Mouse (Mus musculus): ENCODE measurements around the gene Pcdh11x. TPM values are rescaled to one million over a fixed set of nuclear protein-coding genes. Genes with fewer than 3 reads are reported as not detected.
"Not testable (repeated sequence)": the region's sequence is repeated elsewhere in the genome, so short reads cannot be mapped to it uniquely, and the experiment has no call there.

Gene Pcdh11x
- total and polyA plus RNA-seq, 2 experiments from 2014 or later, result 0.92 to 2.8 TPM

GRCm38 (mm10) chrX:120486428-120486827, 196.4 kb downstream of the Pcdh11x start:
- no peak overlapping the region for H3K4me2 ChIP-seq (ENCODE audit: low read depth, low read length)
- no peaks in the 10 kb centered on the region for H3K27me3 ChIP-seq (ENCODE audit: control insufficient read depth, insufficient read depth, low read length)
- DNase-seq (ENCODE audit: low spot score), result no peak
- ATAC-seq (ENCODE audit: insufficient read depth, low read depth), result no peak
- no peak for TF ChIP-seq EP300 (IDR thresholded peaks at IDR 0.05; ENCODE audit: low read depth)
- TF ChIP-seq CTCF (IDR thresholded peaks at IDR 0.05; ENCODE audit: low read depth), result no peak
- no peak overlapping the region for H3K4me3 ChIP-seq (ENCODE audit: low read depth, low read length)
- H3K4me1 ChIP-seq (ENCODE audit: control insufficient read depth, insufficient read depth), result no peaks in the 10 kb centered on the region
- no peak overlapping the region for H3K27ac ChIP-seq (ENCODE audit: low read depth)
- H3K9me3 ChIP-seq (replicated peaks; ENCODE audit: control insufficient read depth, low read length), result no peaks in the 10 kb centered on the region
- H3K36me3 ChIP-seq (replicated peaks; ENCODE audit: control insufficient read depth, insufficient read depth, low read length), result no peaks in the 10 kb centered on the region
- no peak overlapping the region for H3K9ac ChIP-seq (replicated peaks; ENCODE audit: low read depth, low read length)

DNA sequence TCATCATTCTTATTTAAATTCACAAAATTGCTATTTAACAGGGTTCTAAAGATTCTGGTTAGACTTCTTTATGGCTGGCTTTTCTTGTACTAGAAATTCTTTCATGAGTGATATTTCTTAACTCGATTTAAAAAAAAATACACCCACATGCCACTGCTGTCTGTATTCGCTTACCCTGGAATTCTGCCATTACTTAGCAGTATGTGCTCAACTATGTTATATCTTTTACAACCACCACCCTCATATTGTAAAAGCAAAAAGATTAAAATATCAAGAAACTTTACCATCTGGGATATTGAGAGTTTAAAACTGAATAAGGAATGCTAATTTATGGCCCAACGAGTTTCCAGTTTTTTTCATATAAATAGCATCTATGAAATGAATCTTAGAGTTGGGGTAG, 234.9 kb downstream of the Pcdh11x start:
- no peak for TF ChIP-seq CTCF (IDR thresholded peaks at IDR 0.05; ENCODE audit: low read depth)
- TF ChIP-seq EP300 (IDR thresholded peaks at IDR 0.05; ENCODE audit: low read depth), result no peak
- Histone ChIP-seq H3K27me3 (ENCODE audit: control insufficient read depth, insufficient read depth, low read length) (no peaks in the 10 kb centered on the region), H3K4me1 (ENCODE audit: control insufficient read depth, insufficient read depth) (no peaks in the 10 kb centered on the region), H3K4me2 (ENCODE audit: low read depth, low read length) (no peak overlapping the region), H3K9ac (replicated peaks; ENCODE audit: low read depth, low read length) (no peak overlapping the region), H3K27ac (ENCODE audit: low read depth) (no peak overlapping the region), H3K36me3 (replicated peaks; ENCODE audit: control insufficient read depth, insufficient read depth, low read length) (no peaks in the 10 kb centered on the region), H3K4me3 (ENCODE audit: low read depth, low read length) (no peak overlapping the region), H3K9me3 (replicated peaks; ENCODE audit: control insufficient read depth, low read length) (no peaks in the 10 kb centered on the region)
- 67% methylated on average over 3 of the region's 3 CpGs for WGBS
- ATAC-seq (ENCODE audit: insufficient read depth, low read depth), result no peak
- DNase-seq (ENCODE audit: low spot score), result no peak

DNA sequence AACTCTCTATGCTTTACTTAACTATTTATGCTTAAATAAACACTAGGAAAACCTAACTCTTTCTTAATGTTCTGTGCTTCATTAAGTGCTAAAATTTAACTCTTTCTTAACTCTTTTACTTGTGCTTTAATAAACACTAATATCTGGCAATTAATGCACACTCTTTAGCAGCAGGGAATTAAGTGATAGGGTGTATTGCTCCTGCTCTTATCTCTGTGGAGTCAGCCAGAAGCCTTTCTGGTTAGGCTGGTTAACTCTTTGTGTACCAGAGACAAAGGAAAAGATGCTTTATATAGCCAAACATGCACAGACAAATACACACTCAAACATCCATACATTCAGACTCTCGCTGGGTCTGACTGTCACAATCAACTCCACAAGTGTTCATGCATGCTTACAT, 309.2 kb downstream of the Pcdh11x start:
- DNase-seq (ENCODE audit: low spot score) (no peak), ATAC-seq (ENCODE audit: insufficient read depth, low read depth) (no peak)
- no peak overlapping the region for H3K4me2 ChIP-seq (ENCODE audit: low read depth, low read length)
- H3K27ac ChIP-seq (ENCODE audit: low read depth), result no peak overlapping the region
- TF ChIP-seq CTCF (IDR thresholded peaks at IDR 0.05; ENCODE audit: low read depth) (no peak), EP300 (IDR thresholded peaks at IDR 0.05; ENCODE audit: low read depth) (no peak)
- H3K4me1 ChIP-seq (ENCODE audit: control insufficient read depth, insufficient read depth), result no peaks in the 10 kb centered on the region
- no peaks in the 10 kb centered on the region for H3K9me3 ChIP-seq (replicated peaks; ENCODE audit: control insufficient read depth, low read length)
- H3K36me3 ChIP-seq (replicated peaks; ENCODE audit: control insufficient read depth, insufficient read depth, low read length), result no peaks in the 10 kb centered on the region
- no peak overlapping the region for H3K9ac ChIP-seq (replicated peaks; ENCODE audit: low read depth, low read length)
- WGBS, result 73% methylated on average over 1 of the region's 1 CpGs
- no peak overlapping the region for H3K4me3 ChIP-seq (ENCODE audit: low read depth, low read length)
- no peaks in the 10 kb centered on the region for H3K27me3 ChIP-seq (ENCODE audit: control insufficient read depth, insufficient read depth, low read length)

GRCm38 (mm10) chrX:120618460-120618859, 328.4 kb downstream of the Pcdh11x start:
- no peaks in the 10 kb centered on the region for H3K27me3 ChIP-seq (ENCODE audit: control insufficient read depth, insufficient read depth, low read length)
- TF ChIP-seq EP300 (IDR thresholded peaks at IDR 0.05; ENCODE audit: low read depth) (no peak), CTCF (IDR thresholded peaks at IDR 0.05; ENCODE audit: low read depth) (no peak)
- no peak overlapping the region for H3K27ac ChIP-seq (ENCODE audit: low read depth)
- WGBS, result 53% methylated on average over 4 of the region's 4 CpGs
- no peaks in the 10 kb centered on the region for H3K36me3 ChIP-seq (replicated peaks; ENCODE audit: control insufficient read depth, insufficient read depth, low read length)
- no peak overlapping the region for H3K9ac ChIP-seq (replicated peaks; ENCODE audit: low read depth, low read length)
- H3K4me2 ChIP-seq (ENCODE audit: low read depth, low read length), result no peak overlapping the region
- no peak for ATAC-seq (ENCODE audit: insufficient read depth, low read depth)
- no peak overlapping the region for H3K4me3 ChIP-seq (ENCODE audit: low read depth, low read length)
- H3K4me1 ChIP-seq (ENCODE audit: control insufficient read depth, insufficient read depth), result no peaks in the 10 kb centered on the region
- no peaks in the 10 kb centered on the region for H3K9me3 ChIP-seq (replicated peaks; ENCODE audit: control insufficient read depth, low read length)
- DNase-seq (ENCODE audit: low spot score), result no peak

- not testable (repeated sequence) for H3K4me1 ChIP-seq (ENCODE audit: control insufficient read depth, insufficient read depth); H3K9ac ChIP-seq (replicated peaks; ENCODE audit: low read depth, low read length); H3K4me2 ChIP-seq (ENCODE audit: low read depth, low read length); DNase-seq (ENCODE audit: low spot score); H3K9me3 ChIP-seq (replicated peaks; ENCODE audit: control insufficient read depth, low read length); H3K4me3 ChIP-seq (ENCODE audit: low read depth, low read length); H3K36me3 ChIP-seq (replicated peaks; ENCODE audit: control insufficient read depth, insufficient read depth, low read length); H3K27ac ChIP-seq (ENCODE audit: low read depth); ATAC-seq (ENCODE audit: insufficient read depth, low read depth); H3K27me3 ChIP-seq (ENCODE audit: control insufficient read depth, insufficient read depth, low read length)
- WGBS, result 94% methylated on average over 1 of the region's 1 CpGs
Observed at GRCm38 (mm10) chrX:120670236-120670635, 380.2 kb downstream of the Pcdh11x start.

GRCm38 (mm10) chrX:120734144-120734543, 444.1 kb downstream of the Pcdh11x start:
- no peak for TF ChIP-seq CTCF (IDR thresholded peaks at IDR 0.05; ENCODE audit: low read depth)
- no peak for TF ChIP-seq EP300 (IDR thresholded peaks at IDR 0.05; ENCODE audit: low read depth)
- H3K4me3 ChIP-seq (ENCODE audit: low read depth, low read length), result no peak overlapping the region

More at GRCm38 (mm10) chrX:120734144-120734543, 444.1 kb downstream of the Pcdh11x start:
- ATAC-seq (ENCODE audit: insufficient read depth, low read depth) (no peak), DNase-seq (ENCODE audit: low spot score) (no peak)
- no peak overlapping the region for H3K4me2 ChIP-seq (ENCODE audit: low read depth, low read length)
- no peaks in the 10 kb centered on the region for H3K4me1 ChIP-seq (ENCODE audit: control insufficient read depth, insufficient read depth)
- no peak overlapping the region for H3K27ac ChIP-seq (ENCODE audit: low read depth)
- no peaks in the 10 kb centered on the region for H3K27me3 ChIP-seq (ENCODE audit: control insufficient read depth, insufficient read depth, low read length)
- no peaks in the 10 kb centered on the region for H3K9me3 ChIP-seq (replicated peaks; ENCODE audit: control insufficient read depth, low read length)
- no peaks in the 10 kb centered on the region for H3K36me3 ChIP-seq (replicated peaks; ENCODE audit: control insufficient read depth, insufficient read depth, low read length)
- no peak overlapping the region for H3K9ac ChIP-seq (replicated peaks; ENCODE audit: low read depth, low read length)

Measured in heart, postnatal 0 days (tissue).